Mouse (Mus musculus) testis, adult 2 months (tissue): ENCODE results near the gene Prkag2.

ENCODE experiments used
- CTCF ChIP-seq: fragments of 200-500 bp; IDR thresholded peaks from 2 replicates; pipeline ENCODE4 v1.5.1; 2012; ENCODE audit warnings: low read depth, mild to moderate bottlenecking, inconsistent platforms, low read length, moderate library complexity; ENCODE audit not compliant: control insufficient read depth, insufficient read depth, insufficient replicate concordance
- POLR2A ChIP-seq: fragments of 200-500 bp; IDR thresholded peaks from 2 replicates; pipeline ENCODE4 v1.6.1; 2012; ENCODE audit warnings: low read depth, mild to moderate bottlenecking, inconsistent platforms, low read length, moderate library complexity; ENCODE audit not compliant: control insufficient read depth

- no peak for TF ChIP-seq CTCF
- no peak for TF ChIP-seq POLR2A
These were observed 19.9 kb downstream of the Prkag2 start for GRCm38 (mm10) chr5:25080438-25080945.
